Mouse (Mus musculus): ENCODE results near the gene Hrh1.

DNA sequence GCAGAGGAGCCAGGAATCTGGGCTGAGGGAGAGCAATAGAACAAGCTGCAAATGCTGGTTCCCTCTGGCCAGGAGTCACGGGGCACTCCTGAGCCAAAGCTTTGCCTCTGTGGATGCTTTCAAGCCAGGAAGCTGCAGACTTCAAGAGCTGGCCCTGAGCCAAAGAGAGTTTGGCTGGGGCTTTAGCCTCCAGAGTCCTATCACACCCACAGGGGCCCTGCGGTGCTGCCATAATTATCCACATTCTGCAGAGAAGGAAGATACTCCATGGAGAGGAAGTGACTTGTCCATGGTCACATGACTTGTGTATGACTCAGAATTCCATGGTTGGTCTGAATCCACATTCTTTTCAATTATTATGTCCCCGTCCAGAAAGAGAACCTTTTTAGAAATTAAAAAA, 39.6 kb upstream of the Hrh1 start:
- TF ChIP-seq CTCF (conservative IDR thresholded peaks at IDR 0.05 in 1 of 2, IDR thresholded peaks at IDR 0.05 in 1 of 2; ENCODE audit: low read depth in 2 of 2, low read length in 2 of 2) (no peak), PAX5 (IDR thresholded peaks at IDR 0.05; ENCODE audit: low read length) (no peak), HCFC1 (IDR thresholded peaks at IDR 0.05; ENCODE audit: low read depth, low read length) (no peak)
